Mouse (Mus musculus): ENCODE results near the gene Pnma5. TPM values are rescaled to one million over a fixed set of nuclear protein-coding genes. Genes with fewer than 3 reads are reported as not detected.
"Not testable (repeated sequence)": the region's sequence is repeated elsewhere in the genome, so short reads cannot be mapped to it uniquely, and the experiment has no call there.

Pnma5 gene
- total RNA-seq (2014; fragmentation: Nextera tagmentation) (not detected in 2 replicates), total RNA-seq (2017) (not detected in 2 replicates)

DNA sequence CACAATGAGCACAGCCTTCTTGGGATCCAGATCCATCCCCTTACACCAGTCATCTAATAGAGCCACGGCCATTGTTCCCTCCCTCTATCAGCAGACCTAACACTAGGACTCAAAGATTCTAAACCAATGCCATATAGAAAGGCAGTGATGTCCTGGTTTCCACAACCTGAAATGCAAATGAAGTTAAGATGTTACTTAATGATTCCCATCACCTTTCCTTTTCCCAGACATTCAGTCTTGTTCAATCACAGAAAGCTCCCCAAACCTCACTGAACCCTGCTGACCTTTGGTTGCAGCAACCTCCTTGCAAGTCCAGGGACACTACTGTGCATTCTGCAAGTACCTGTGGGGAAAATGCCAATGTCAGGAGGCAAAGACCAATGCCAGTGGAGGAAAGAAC lies at the start of gene Pnma5:
TSS of gene Pnma5 (minus strand) at position 101 of the 400 bp plus-strand sequence.
- no peak for ATAC-seq (replicated peaks; ENCODE audit: low FRiP score, low TSS enrichment, poor library complexity, severe bottlenecking)

GRCm38 (mm10) chrX:73082267-73083055 lies 45.6 kb upstream of the Pnma5 start, which contains the start of gene Xlr4a:
TSS of gene Xlr4a (minus strand) at chrX:73082478.
- not testable (repeated sequence) for ATAC-seq (replicated peaks; ENCODE audit: low FRiP score, low TSS enrichment, poor library complexity, severe bottlenecking)

DNA sequence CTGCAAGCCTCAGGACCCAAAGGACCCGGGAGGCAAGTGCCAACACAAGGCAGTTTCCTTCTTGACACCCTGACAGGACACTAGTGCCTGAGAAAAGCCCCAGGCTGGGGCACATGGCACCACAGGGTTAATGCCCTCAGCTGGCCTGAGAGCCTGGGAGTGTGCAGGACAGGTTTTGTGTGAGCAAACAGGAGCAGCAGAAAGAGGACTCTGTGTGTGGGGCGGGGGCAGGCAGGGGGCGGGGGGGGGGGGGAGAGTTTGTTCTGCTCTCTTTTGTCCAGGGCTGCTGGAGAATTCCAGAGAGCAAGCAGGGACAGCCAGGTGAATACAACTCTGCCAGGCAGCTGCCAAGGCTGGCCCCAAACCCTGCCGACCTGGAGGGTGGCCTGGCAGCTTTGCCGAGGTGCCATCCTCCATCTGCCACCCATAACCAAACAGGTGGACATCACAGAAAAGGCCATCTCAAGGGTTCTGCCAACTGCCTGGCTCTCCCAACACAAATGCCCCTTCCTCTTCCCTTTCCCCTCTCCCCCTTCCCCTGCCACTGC lies 29.9 kb upstream of the Pnma5 start:
- ATAC-seq (replicated peaks; ENCODE audit: low FRiP score, low TSS enrichment, poor library complexity, severe bottlenecking), result not testable (repeated sequence)

- ATAC-seq (replicated peaks; ENCODE audit: low FRiP score, low TSS enrichment, poor library complexity, severe bottlenecking), result no peak
Observed at GRCm38 (mm10) chrX:73064415-73064793, 27.5 kb upstream of the Pnma5 start, which contains the start of gene Pnma3. TSS of gene Pnma3 (plus strand) at chrX:73064787.

GRCm38 (mm10) chrX:73063512-73064414 lies 26.9 kb upstream of the Pnma5 start:
- ATAC-seq (replicated peaks; ENCODE audit: low FRiP score, low TSS enrichment, poor library complexity, severe bottlenecking), result no peak

DNA sequence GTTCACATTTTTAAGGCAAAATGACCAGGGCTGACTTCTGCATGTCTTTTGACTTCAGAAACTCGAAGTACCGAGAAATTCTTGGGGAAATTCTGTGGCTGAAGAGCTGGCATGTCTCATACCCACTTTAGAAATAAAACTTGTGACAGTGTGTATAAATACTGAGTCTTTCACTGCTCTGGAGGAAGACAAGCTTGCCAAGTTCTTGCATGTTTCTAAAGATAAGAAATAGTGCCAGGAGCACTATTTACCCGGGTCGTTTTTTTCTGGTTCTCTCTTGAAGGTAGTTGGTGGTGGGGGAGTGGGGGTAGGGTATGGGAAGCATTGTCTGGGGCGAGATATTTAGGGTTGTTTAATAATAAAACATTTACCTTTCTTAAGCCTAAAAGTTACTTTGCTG lies 25.4 kb upstream of the Pnma5 start:
- ATAC-seq (replicated peaks; ENCODE audit: low FRiP score, low TSS enrichment, poor library complexity, severe bottlenecking), result peak; percentile 63

DNA sequence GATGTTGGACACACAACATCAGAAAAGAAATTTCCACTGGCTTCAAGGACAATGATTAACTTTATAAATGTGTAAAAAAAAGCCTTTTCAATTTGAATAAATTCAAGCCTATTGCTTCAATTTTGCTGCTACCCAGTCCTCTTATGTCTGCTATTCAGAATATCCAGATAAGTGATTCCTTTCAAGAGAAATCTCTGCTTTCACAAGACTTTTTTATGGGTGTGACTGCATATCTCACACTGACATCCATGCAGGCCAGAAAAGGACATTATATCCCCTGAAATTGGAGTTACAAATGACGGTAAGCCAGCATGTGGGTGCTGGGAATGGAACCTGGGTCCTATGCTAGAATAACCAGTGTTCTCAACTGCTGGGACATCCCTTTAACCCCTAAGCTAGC lies 24.6 kb upstream of the Pnma5 start:
- peak; percentile 55; the same call in 1 of the 2 replicates for ATAC-seq (replicated peaks; ENCODE audit: low FRiP score, low TSS enrichment, poor library complexity, severe bottlenecking)

DNA sequence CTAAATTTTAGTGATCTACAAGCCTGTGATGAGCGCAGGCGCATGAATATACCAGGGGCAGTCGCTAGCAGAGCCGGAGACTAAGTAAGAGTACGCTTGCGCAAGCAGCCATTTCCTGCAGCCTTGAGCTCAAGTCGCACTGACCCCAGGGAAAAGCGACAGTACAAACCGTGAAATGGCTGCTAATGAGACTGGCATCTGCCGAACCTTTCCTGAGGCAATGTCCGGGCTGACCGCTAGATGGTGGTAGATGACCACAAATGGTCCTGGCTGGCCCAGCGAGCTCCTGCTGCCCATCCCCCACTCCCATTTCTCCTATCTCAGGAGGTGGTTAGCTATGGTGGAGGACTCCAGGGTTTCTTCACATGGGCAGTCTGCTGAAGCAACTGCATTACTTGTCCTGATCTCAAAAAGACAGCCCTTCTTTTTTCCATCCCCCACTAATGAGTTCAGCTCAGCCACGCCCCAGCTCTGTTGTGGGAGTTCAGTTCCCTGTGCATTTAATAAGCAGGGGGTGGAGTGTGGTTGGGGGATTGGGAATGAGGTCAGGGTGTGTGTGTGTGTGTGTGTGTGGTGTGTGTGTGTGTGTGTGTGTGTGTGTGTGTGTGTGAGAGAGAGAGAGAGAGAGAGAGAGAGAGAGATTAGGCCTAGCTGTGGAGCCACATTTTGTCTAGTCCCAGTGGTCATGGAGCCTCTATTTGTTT lies 17.1 kb upstream of the Pnma5 start:
- peak; percentile 95 for ATAC-seq (replicated peaks; ENCODE audit: low FRiP score, low TSS enrichment, poor library complexity, severe bottlenecking)

DNA sequence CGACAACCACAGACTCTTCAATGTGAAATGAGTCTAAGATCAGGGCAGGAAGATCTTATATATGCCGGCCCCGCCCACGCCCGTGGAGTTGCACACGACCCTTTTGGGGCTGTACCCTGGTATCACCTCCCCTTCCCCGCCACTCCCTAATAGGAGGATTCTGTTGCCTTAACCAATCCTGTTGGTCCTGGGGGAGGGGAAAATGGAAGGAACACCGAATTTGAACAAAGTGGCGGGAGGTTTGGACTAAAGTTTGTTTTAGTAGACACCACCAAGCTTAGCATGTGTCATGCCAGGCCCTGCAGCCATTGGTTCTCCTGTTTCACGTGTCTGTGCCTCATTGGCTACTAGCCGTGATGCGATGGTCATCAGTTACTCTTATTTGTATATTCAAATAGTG lies 2.8 kb upstream of the Pnma5 start:
- no peak for ATAC-seq (replicated peaks; ENCODE audit: low FRiP score, low TSS enrichment, poor library complexity, severe bottlenecking)

GRCm38 (mm10) chrX:73038831-73039230 lies 1.9 kb upstream of the Pnma5 start:
- no peak for ATAC-seq (replicated peaks; ENCODE audit: low FRiP score, low TSS enrichment, poor library complexity, severe bottlenecking)

- ATAC-seq (replicated peaks; ENCODE audit: low FRiP score, low TSS enrichment, poor library complexity, severe bottlenecking), result no peak
Observed at GRCm38 (mm10) chrX:73012846-73013245, 24.1 kb downstream of the Pnma5 start.

DNA sequence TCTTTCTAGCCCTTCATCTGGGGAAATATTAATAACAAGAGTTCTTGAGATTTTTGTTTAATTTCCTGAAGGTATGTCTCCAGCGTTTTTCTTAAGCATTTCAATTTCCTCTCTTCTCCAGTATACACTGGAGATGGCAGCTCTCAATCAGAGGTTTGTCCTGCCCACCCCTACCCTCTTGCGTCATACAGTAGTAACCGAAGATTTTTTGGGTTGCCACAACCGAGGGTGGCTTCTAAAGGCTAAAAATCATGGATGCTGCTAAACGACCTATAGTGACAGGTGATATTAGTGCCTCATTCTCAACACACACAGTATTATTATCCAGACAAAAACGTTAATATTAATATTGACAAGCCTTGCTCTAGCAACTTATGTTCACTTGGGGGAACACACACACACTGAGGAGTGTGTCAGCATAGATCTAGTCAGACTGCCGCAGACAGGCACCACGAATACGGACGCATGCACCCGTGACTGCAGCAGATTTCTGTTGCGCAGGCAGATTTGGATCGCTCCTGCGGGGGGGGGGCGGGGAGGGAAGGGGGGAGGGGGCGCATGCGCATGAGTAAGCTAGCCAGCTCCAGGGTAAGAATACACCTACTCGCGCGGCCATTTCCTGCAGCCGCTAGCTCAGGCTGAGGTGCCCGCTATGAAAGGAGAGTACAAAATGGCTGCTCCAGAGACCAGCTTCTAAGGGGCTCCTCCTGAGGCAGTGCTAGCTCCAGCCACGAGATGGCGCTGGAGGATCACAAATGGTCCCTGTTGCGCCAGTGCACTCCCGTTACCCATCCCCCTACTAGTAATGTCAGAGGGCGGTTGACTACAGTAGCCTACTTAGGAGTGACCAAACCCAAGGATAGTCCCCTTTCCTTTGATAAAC lies 29.1 kb downstream of the Pnma5 start:
- ATAC-seq (replicated peaks; ENCODE audit: low FRiP score, low TSS enrichment, poor library complexity, severe bottlenecking), result peak; percentile 95

- no peak for ATAC-seq (replicated peaks; ENCODE audit: low FRiP score, low TSS enrichment, poor library complexity, severe bottlenecking)
Observed at GRCm38 (mm10) chrX:73005678-73006077, 31.2 kb downstream of the Pnma5 start.

GRCm38 (mm10) chrX:73003110-73003509 lies 33.8 kb downstream of the Pnma5 start:
- ATAC-seq (replicated peaks; ENCODE audit: low FRiP score, low TSS enrichment, poor library complexity, severe bottlenecking), result no peak

GRCm38 (mm10) chrX:72995542-72995941 lies 41.4 kb downstream of the Pnma5 start:
- ATAC-seq (replicated peaks; ENCODE audit: low FRiP score, low TSS enrichment, poor library complexity, severe bottlenecking), result no peak

DNA sequence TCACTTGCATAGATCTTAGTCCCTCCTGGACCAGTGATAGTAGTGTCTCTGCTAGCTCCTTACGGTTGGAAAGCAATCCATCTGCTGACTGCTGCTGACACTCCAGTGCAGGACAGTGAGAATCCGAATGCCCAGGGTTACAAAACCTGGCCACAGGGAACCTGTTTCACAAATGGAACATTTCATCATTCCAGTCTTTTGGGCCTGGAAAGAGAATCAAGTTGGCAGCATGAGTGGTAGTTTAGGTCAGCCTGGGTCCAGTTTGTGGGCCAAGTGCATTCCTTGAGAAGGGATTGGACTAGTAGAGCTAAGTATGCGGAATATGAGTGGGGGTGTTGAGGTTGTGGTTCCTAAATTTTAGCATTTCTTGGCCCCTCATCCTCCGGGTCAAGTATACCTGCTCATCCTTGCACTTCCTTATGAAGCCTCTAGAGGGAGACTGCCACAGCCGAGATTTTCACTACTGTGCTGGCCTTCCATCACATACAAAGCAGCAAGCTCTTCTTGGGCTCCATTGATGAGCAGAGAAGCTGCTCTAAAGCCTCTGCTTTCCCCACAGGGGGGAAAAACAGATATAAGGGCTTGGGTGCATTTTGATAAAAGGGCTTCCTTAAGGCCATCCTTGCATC lies 44.5 kb downstream of the Pnma5 start:
- ATAC-seq (replicated peaks; ENCODE audit: low FRiP score, low TSS enrichment, poor library complexity, severe bottlenecking), result 0 out of 2 replicates have a peak, but pooled peaks have one; percentile 52

GRCm38 (mm10) chrX:72990581-72990980 lies 46.3 kb downstream of the Pnma5 start:
- ATAC-seq (replicated peaks; ENCODE audit: low FRiP score, low TSS enrichment, poor library complexity, severe bottlenecking), result no peak

GRCm38 (mm10) chrX:72988431-72988830 lies 48.5 kb downstream of the Pnma5 start:
- ATAC-seq (replicated peaks; ENCODE audit: low FRiP score, low TSS enrichment, poor library complexity, severe bottlenecking), result no peak

Data from megakaryocyte-erythroid progenitor cell, adult 5-6 weeks (primary cell).